Mouse (Mus musculus): ENCODE results near the gene Fitm2. TPM values are rescaled to one million over a fixed set of nuclear protein-coding genes. Genes with fewer than 3 reads are reported as not detected.
A peak's percentile ranks its signal among the peaks of the same experiment; 100 is the strongest.

Fitm2 gene
- polyA plus RNA-seq, 1 experiment from 2014 or later, result 16.3 TPM

- Histone ChIP-seq H3K36me3 (replicated peaks; ENCODE audit: control insufficient read depth, insufficient read depth) (peaks cover 8% of the 10 kb centered on the region), H3K4me3 (replicated peaks; ENCODE audit: low read length) (peak overlapping the region; percentile 97), H3K27ac (no peak overlapping the region), H3K4me2 (replicated peaks) (peak overlapping the region; percentile 78), H3K4me1 (replicated peaks; ENCODE audit: control insufficient read depth, insufficient read depth, low read length) (peaks cover 25% of the 10 kb centered on the region), H3K9ac (peak overlapping the region; percentile 83), H3K27me3 (ENCODE audit: control insufficient read depth, insufficient read depth, low read length) (no peaks in the 10 kb centered on the region), H3K9me3 (ENCODE audit: control insufficient read depth, low read length) (no peaks in the 10 kb centered on the region)
- ATAC-seq (ENCODE audit: low FRiP score) (no peak), DNase-seq (ENCODE audit: low spot score) (no peak)
- 38% methylated on average over 10 of the region's 10 CpGs for WGBS
These were observed 52.0 kb downstream of the Fitm2 start for GRCm38 (mm10) chr2:163420366-163420886.

DNA sequence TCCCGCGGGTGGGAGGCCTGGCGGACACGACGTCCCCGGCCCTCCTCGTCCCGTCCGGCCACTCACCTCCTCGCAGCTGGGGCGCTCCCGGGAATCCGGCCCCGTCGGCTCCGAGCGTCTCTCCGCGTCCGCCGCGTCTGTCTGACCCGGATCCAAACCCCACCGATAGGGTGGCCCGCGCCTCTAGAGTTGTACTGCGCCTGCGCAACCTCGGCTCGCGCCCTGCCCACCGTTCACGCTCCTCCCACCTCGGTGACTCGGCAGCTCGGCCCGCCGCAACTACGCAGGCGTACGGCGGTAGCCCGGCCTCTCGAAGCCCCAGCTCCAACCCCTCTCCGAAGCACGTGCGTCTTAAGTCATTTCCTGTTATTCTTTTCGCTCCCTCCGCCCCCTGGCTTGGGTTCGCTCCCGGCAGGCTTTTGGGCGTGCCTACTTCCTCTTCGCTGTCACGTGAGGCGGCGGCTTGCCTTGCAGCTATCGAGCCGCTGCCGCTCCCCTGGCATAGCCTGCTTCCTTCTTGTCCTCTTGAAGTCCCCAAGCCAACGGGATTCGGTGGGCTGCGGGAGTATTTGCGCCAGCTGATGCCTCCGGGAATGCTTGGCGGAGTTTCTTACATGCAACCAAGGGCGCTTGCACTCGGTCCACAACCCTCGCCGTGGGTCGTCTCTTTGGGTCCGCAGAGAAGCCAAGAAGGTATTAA is 52.9 kb downstream of the Fitm2 start:
- DNase-seq (ENCODE audit: low spot score) (peak; percentile 98), ATAC-seq (ENCODE audit: low FRiP score) (peak; percentile 99)
- Histone ChIP-seq H3K27ac (peak overlapping the region; percentile 81), H3K4me2 (replicated peaks) (peak overlapping the region; percentile 95), H3K27me3 (ENCODE audit: control insufficient read depth, insufficient read depth, low read length) (no peaks in the 10 kb centered on the region), H3K9me3 (ENCODE audit: control insufficient read depth, low read length) (no peaks in the 10 kb centered on the region), H3K36me3 (replicated peaks; ENCODE audit: control insufficient read depth, insufficient read depth) (peaks cover 13% of the 10 kb centered on the region), H3K4me3 (replicated peaks; ENCODE audit: low read length) (peak overlapping the region; percentile 97), H3K9ac (peak overlapping the region; percentile 83), H3K4me1 (replicated peaks; ENCODE audit: control insufficient read depth, insufficient read depth, low read length) (peaks cover 25% of the 10 kb centered on the region)
- under 1% methylated on average over 61 of the region's 71 CpGs for WGBS

DNA sequence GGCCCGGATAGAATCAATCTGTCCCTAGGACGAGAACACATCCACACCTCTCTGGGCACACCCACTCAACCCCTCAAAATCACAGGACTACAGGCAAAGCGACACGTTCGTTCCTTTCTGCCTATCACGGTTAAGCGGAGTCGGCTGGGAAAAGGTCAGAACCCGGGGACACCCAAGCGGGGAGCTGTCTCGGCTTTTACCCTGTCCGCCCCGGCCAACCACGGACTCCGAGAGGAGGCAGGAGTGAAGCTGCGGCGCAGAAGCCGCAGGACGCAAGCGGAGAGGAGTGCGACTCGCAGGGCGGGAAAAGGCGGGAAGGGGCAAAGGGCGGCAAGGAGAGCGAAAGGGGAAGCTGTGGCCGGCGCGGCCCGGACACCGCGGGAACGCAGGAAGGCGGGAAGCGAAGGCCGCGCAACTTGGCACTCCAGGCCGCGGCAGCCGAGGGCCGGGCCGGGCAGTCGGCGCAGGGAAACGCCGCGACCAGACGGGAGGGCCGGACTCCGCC is 53.5 kb downstream of the Fitm2 start:
- peak overlapping the region; percentile 73 for H3K27ac ChIP-seq
- no peak; the same call in 1 of the 2 replicates for ATAC-seq (ENCODE audit: low FRiP score)
- under 1% methylated on average over 34 of the region's 50 CpGs for WGBS

DNA sequence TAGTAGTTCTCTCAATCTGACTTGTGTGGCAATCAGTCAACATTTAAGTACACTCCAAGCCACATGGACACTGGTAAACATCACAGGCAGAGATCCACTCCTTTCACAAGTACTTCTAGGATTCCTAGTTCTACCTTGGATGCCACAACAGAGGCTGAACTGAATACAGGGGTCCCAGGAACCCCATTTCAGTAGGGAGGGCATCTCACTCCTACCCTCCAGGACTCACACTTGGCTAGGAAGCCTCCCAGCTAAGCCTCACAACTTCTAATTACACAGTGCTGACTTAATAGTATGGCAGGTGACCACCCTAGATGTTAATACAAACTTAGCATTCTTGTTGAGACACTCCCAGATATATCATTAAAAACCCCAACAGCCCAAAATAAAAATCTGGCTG is 54.6 kb downstream of the Fitm2 start:
- Histone ChIP-seq H3K4me3 (replicated peaks; ENCODE audit: low read length) (peak overlapping the region; percentile 97), H3K4me2 (replicated peaks) (peak overlapping the region; percentile 95), H3K9ac (no peak overlapping the region)

More for the DNA sequence above, 53.5 kb downstream of the Fitm2 start:
- Histone ChIP-seq H3K4me2 (replicated peaks) (peak overlapping the region; percentile 95), H3K9ac (peak overlapping the region; percentile 81), H3K9me3 (ENCODE audit: control insufficient read depth, low read length) (no peaks in the 10 kb centered on the region), H3K36me3 (replicated peaks; ENCODE audit: control insufficient read depth, insufficient read depth) (peaks cover 18% of the 10 kb centered on the region), H3K4me3 (replicated peaks; ENCODE audit: low read length) (peak overlapping the region; percentile 97), H3K27me3 (ENCODE audit: control insufficient read depth, insufficient read depth, low read length) (no peaks in the 10 kb centered on the region), H3K4me1 (replicated peaks; ENCODE audit: control insufficient read depth, insufficient read depth, low read length) (peaks cover 25% of the 10 kb centered on the region)
- no peak for DNase-seq (ENCODE audit: low spot score)

GRCm38 (mm10) chr2:163417026-163417425 is 55.4 kb downstream of the Fitm2 start:
- Histone ChIP-seq H3K4me3 (replicated peaks; ENCODE audit: low read length) (no peak overlapping the region), H3K9me3 (ENCODE audit: control insufficient read depth, low read length) (no peaks in the 10 kb centered on the region), H3K9ac (no peak overlapping the region), H3K27ac (no peak overlapping the region), H3K4me1 (replicated peaks; ENCODE audit: control insufficient read depth, insufficient read depth, low read length) (peaks cover 25% of the 10 kb centered on the region), H3K4me2 (replicated peaks) (no peak overlapping the region), H3K36me3 (replicated peaks; ENCODE audit: control insufficient read depth, insufficient read depth) (peaks cover 27% of the 10 kb centered on the region), H3K27me3 (ENCODE audit: control insufficient read depth, insufficient read depth, low read length) (no peaks in the 10 kb centered on the region)
- no peak for ATAC-seq (ENCODE audit: low FRiP score)
- 98% methylated on average over 6 of the region's 6 CpGs for WGBS
- DNase-seq (ENCODE audit: low spot score), result no peak

More for the DNA sequence above, 54.6 kb downstream of the Fitm2 start:
- H3K9me3 ChIP-seq (ENCODE audit: control insufficient read depth, low read length), result no peaks in the 10 kb centered on the region
- H3K27ac ChIP-seq, result no peak overlapping the region
- H3K27me3 ChIP-seq (ENCODE audit: control insufficient read depth, insufficient read depth, low read length), result no peaks in the 10 kb centered on the region
- H3K4me1 ChIP-seq (replicated peaks; ENCODE audit: control insufficient read depth, insufficient read depth, low read length), result peaks cover 25% of the 10 kb centered on the region
- H3K36me3 ChIP-seq (replicated peaks; ENCODE audit: control insufficient read depth, insufficient read depth), result peaks cover 23% of the 10 kb centered on the region
- DNase-seq (ENCODE audit: low spot score), result no peak
- no peak for ATAC-seq (ENCODE audit: low FRiP score)

Other genes starting within 250 kb of the Fitm2 start
- gene Jph2, start 74.6 kb downstream of the Fitm2 start, polyA plus RNA-seq (2014; fragmentation: Nextera tagmentation; extraction: Ambion mirVana), result 0.27 and 0.37 TPM in 2 replicates
- 74.8 and 78.9 TPM in 2 replicates for gene Oser1, start 47.9 kb downstream of the Fitm2 start, polyA plus RNA-seq (2014; fragmentation: Nextera tagmentation; extraction: Ambion mirVana)
- 121 and 137 TPM in 2 replicates for gene Gdap1l1, start 34.2 kb downstream of the Fitm2 start, polyA plus RNA-seq (2014; fragmentation: Nextera tagmentation; extraction: Ambion mirVana)
- 0.26 and 0.29 TPM in 2 replicates for gene R3hdml, start 19.7 kb upstream of the Fitm2 start, polyA plus RNA-seq (2014; fragmentation: Nextera tagmentation; extraction: Ambion mirVana)
- not detected in 2 replicates for gene Hnf4a, start 34.2 kb upstream of the Fitm2 start, polyA plus RNA-seq (2014; fragmentation: Nextera tagmentation; extraction: Ambion mirVana)
- gene Ttpal, start 129.7 kb upstream of the Fitm2 start, polyA plus RNA-seq (2014; fragmentation: Nextera tagmentation; extraction: Ambion mirVana), result 51.6 and 53.5 TPM in 2 replicates
- 42.1 and 45.1 TPM in 2 replicates for gene Serinc3, start 172.5 kb upstream of the Fitm2 start, polyA plus RNA-seq (2014; fragmentation: Nextera tagmentation; extraction: Ambion mirVana)
- gene Pkig, start 185.8 kb upstream of the Fitm2 start, polyA plus RNA-seq (2014; fragmentation: Nextera tagmentation; extraction: Ambion mirVana), result 107 and 117 TPM in 2 replicates

All from hindbrain, embryonic 14.5 days (tissue).